Mouse (Mus musculus): ENCODE measurements around the gene Kcnc4. TPM values are rescaled to one million over a fixed set of nuclear protein-coding genes. Genes with fewer than 3 reads are reported as not detected.
A peak's percentile ranks its signal among the peaks of the same experiment; 100 is the strongest.

Kcnc4 gene
- total RNA-seq, 2 experiments from 2014 or later: 0.17 to 0.23 TPM

- no peak for DNase-seq
These were observed 1.2 kb downstream of the Kcnc4 start for GRCm38 (mm10) chr3:107458104-107458503.

GRCm38 (mm10) chr3:107454280-107454679, 5.1 kb downstream of the Kcnc4 start:
- DNase-seq: no peak

- DNase-seq: no peak
These were observed 12.5 kb downstream of the Kcnc4 start for GRCm38 (mm10) chr3:107446822-107447221.

- no peak for DNase-seq
These were observed 15.5 kb downstream of the Kcnc4 start for GRCm38 (mm10) chr3:107443866-107444265.

- no peak for DNase-seq
These were observed 17.2 kb downstream of the Kcnc4 start for GRCm38 (mm10) chr3:107442191-107442590.

GRCm38 (mm10) chr3:107441306-107441705, 18.0 kb downstream of the Kcnc4 start:
- DNase-seq: no peak

- no peak for DNase-seq
These were observed 20.1 kb downstream of the Kcnc4 start for GRCm38 (mm10) chr3:107439280-107439679.

- no peak for DNase-seq
These were observed 21.7 kb downstream of the Kcnc4 start for GRCm38 (mm10) chr3:107437666-107438065.

GRCm38 (mm10) chr3:107436434-107436833, 22.9 kb downstream of the Kcnc4 start:
- no peak for DNase-seq

- peak; percentile 42 to 57 for DNase-seq
These were observed 25.7 kb downstream of the Kcnc4 start for GRCm38 (mm10) chr3:107433614-107434013.

- DNase-seq: no peak
These were observed 28.1 kb downstream of the Kcnc4 start for GRCm38 (mm10) chr3:107431268-107431667.

GRCm38 (mm10) chr3:107424258-107425041, 34.9 kb downstream of the Kcnc4 start:
- DNase-seq: no peak

- DNase-seq: no peak
These were observed 39.2 kb downstream of the Kcnc4 start for GRCm38 (mm10) chr3:107420156-107420555.

- DNase-seq: no peak
These were observed 42.1 kb downstream of the Kcnc4 start for GRCm38 (mm10) chr3:107417287-107417644.

- DNase-seq: no peak
These were observed 42.6 kb downstream of the Kcnc4 start for GRCm38 (mm10) chr3:107416541-107417286.

- DNase-seq: no peak
These were observed 46.3 kb downstream of the Kcnc4 start for GRCm38 (mm10) chr3:107413093-107413492.

GRCm38 (mm10) chr3:107412509-107412908, 46.8 kb downstream of the Kcnc4 start:
- no peak for DNase-seq

GRCm38 (mm10) chr3:107411669-107412068, 47.7 kb downstream of the Kcnc4 start:
- DNase-seq: no peak

- no peak for DNase-seq
These were observed 58.0 kb downstream of the Kcnc4 start for GRCm38 (mm10) chr3:107401401-107401800.

GRCm38 (mm10) chr3:107399991-107400640, 59.2 kb downstream of the Kcnc4 start:
- DNase-seq: no peak

GRCm38 (mm10) chr3:107391198-107391597, 68.2 kb downstream of the Kcnc4 start:
- no peak for DNase-seq
